Mouse (Mus musculus): Measurements from ENCODE around the gene Hephl1.

DNA sequence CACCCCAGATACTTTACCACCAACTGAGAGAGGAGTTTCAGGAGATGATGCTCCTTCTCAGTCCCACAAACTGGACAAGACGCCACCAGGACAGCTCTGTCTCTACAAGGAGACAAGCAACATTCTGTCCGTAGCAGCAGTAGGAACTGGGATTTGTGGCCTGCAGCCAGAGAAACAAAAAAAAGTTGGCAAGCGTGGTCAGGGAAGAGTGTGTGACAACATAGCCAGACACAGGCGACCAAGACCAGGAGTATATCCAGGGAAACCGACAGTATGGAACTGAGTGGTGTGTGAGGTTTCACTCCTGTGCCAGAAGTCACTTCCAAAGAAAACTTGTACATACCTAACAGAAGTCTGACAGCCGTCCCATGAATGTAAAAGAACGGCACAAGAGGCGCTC is 81.1 kb downstream of the Hephl1 start:
- TF ChIP-seq CTCF (IDR thresholded peaks at IDR 0.05) (no peak), EP300 (IDR thresholded peaks at IDR 0.05) (no peak)

Measured in lung, postnatal 0 days (tissue).